Mouse (Mus musculus) heart, adult 2 months (tissue): ENCODE measurements around the gene Zfp57.

Experiments used
- CTCF ChIP-seq: fragments of 200-600 bp; IDR thresholded peaks from 2 replicates; pipeline ENCODE4 v1.8.1; 2022; ENCODE audit warnings: antibody characterized with exemption, mild to moderate bottlenecking, moderate library complexity
- POLR2A ChIP-seq: fragments of 200-500 bp; IDR thresholded peaks from 2 replicates; pipeline ENCODE4 v1.6.1; 2011; ENCODE audit warnings: mild to moderate bottlenecking, low read depth, low read length, control low read depth; ENCODE audit not compliant: insufficient read depth

GRCm38 (mm10) chr17:36961125-36961524 is 39.8 kb upstream of the Zfp57 start:
- TF ChIP-seq CTCF (peak; percentile 35), POLR2A (no peak)
